Mouse (Mus musculus) midbrain, postnatal 0 days (tissue): ENCODE results near the gene Topaz1. TPM values are rescaled to one million over a fixed set of nuclear protein-coding genes. Genes with fewer than 3 reads are reported as not detected.
"Not testable (repeated sequence)": the region's sequence is repeated elsewhere in the genome, so short reads cannot be mapped to it uniquely, and the experiment has no call there.

Source experiments
- ATAC-seq: fragments of 200-750 bp; cut with Nextera tagmentation; 2 replicates; pipeline ENCODE4 v1.8.0; 2017; ENCODE audit warnings: moderate number of reproducible peaks, mild to moderate bottlenecking, moderate TSS enrichment, moderate library complexity; ENCODE audit not compliant: low FRiP score
- DNase-seq: peaks from one replicate; pipeline ENCODE4 v3.0.0-alpha.2; 2015; ENCODE audit warnings: low spot score
- H3K27ac ChIP-seq: fragments of 300-500 bp; sonication (generic); 2 replicates; pipeline ENCODE4 v1.5.1; 2014; ENCODE audit warnings: low read depth, mild to moderate bottlenecking, low read length, mixed read lengths
- H3K27me3 ChIP-seq: fragments of 300-500 bp; sonication (generic); 2 replicates; pipeline ENCODE4 v1.6.1; 2014; ENCODE audit warnings: low read length, control low read depth, mixed read lengths; ENCODE audit not compliant: insufficient read depth
- H3K36me3 ChIP-seq: fragments of 300-500 bp; sonication (generic); 2 replicates; pipeline ENCODE4 v1.6.1; 2014; ENCODE audit warnings: low read length, control low read depth, mixed read lengths; ENCODE audit not compliant: insufficient read depth
- H3K4me1 ChIP-seq: fragments of 300-500 bp; sonication (generic); 2 replicates; pipeline ENCODE4 v1.6.1; 2014; ENCODE audit warnings: mild to moderate bottlenecking, control low read depth, antibody characterized with exemption, low read length, mixed read lengths; ENCODE audit not compliant: insufficient read depth
- H3K4me2 ChIP-seq: fragments of 300-500 bp; sonication (generic); 2 replicates; pipeline ENCODE4 v1.6.1; 2014; ENCODE audit warnings: low read depth, mild to moderate bottlenecking, low read length, mixed read lengths; ENCODE audit not compliant: poor library complexity, severe bottlenecking
- H3K4me3 ChIP-seq: fragments of 300-500 bp; sonication (generic); 2 replicates; pipeline ENCODE4 v1.5.1; 2014; ENCODE audit warnings: low read depth, mild to moderate bottlenecking, low read length, moderate library complexity
- H3K9ac ChIP-seq: fragments of 300-500 bp; sonication (generic); replicated peaks from 2 replicates; pipeline ENCODE4 v1.6.1; 2014; ENCODE audit warnings: mild to moderate bottlenecking, low read length, moderate library complexity, mixed read lengths; ENCODE audit not compliant: poor library complexity, severe bottlenecking
- H3K9me3 ChIP-seq: fragments of 300-500 bp; sonication (generic); 2 replicates; pipeline ENCODE4 v1.6.1; 2016; ENCODE audit warnings: low read length, control low read depth
- CTCF ChIP-seq: IDR thresholded peaks from 2 replicates; pipeline ENCODE4 v1.5.1; 2016; ENCODE audit warnings: antibody characterized with exemption, mild to moderate bottlenecking
- WGBS: fragments of 180-500 bp; shearing (Covaris S2); extraction: QIAGEN DNeasy Blood & Tissue Kit; methylation state at CpG from one replicate; pipeline ENCODE4 v1.1.7; 2014; 5-methylcytosine and 5-hydroxymethylcytosine counted together
- polyA plus RNA-seq: library from polyadenylated mRNA; unstranded; fragments of >200 nt; fragmentation: Nextera tagmentation; extraction: Ambion mirVana; gene quantifications from 2 replicates; pipeline ENCODE4 v1.2.1, GENCODE M21; 2015
- total RNA-seq: library from RNA; depleted of rRNA; stranded (reverse); fragments of >200 nt; gene quantifications from 2 replicates; pipeline ENCODE4 v1.2.3, GENCODE M21; 2014; rRNA removed

Gene Topaz1
- total and polyA plus RNA-seq, 2 experiments from 2014 or later, result not detected

GRCm38 (mm10) chr9:122837216-122837615, 90.1 kb downstream of the Topaz1 start:
- Histone ChIP-seq H3K4me2 (no peak overlapping the region), H3K27me3 (no peaks in the 10 kb centered on the region), H3K27ac (no peak overlapping the region), H3K4me3 (no peak overlapping the region), H3K9ac (no peak overlapping the region), H3K36me3 (peaks cover 11% of the 10 kb centered on the region), H3K4me1 (no peaks in the 10 kb centered on the region), H3K9me3 (no peaks in the 10 kb centered on the region)
- no peak for TF ChIP-seq CTCF
- WGBS, result 83% methylated on average over 4 of the region's 4 CpGs
- no peak for ATAC-seq
- DNase-seq, result no peak

GRCm38 (mm10) chr9:122837680-122838079, 90.5 kb downstream of the Topaz1 start:
- H3K27ac ChIP-seq, result no peak overlapping the region
- ATAC-seq, result no peak

GRCm38 (mm10) chr9:122843760-122844159, 96.6 kb downstream of the Topaz1 start, which contains the start of gene Gm35549:
Gene Gm35549 (minus strand): TSS chr9:122844035.
- Histone ChIP-seq H3K36me3 (no peaks in the 10 kb centered on the region), H3K9me3 (no peaks in the 10 kb centered on the region), H3K4me2 (no peak within 1 kb of the TSS), H3K4me1 (no peaks in the 10 kb centered on the region), H3K9ac (no peak within 1 kb of the TSS), H3K4me3 (no peak within 1 kb of the TSS), H3K27me3 (no peaks in the 10 kb centered on the region), H3K27ac (no peak within 1 kb of the TSS)
- DNase-seq, result no peak
- 84% methylated on average over 3 of the region's 3 CpGs for WGBS
- no peak for ATAC-seq
- no peak for TF ChIP-seq CTCF

More at GRCm38 (mm10) chr9:122837680-122838079, 90.5 kb downstream of the Topaz1 start:
- Histone ChIP-seq H3K9ac (no peak overlapping the region), H3K4me3 (no peak overlapping the region), H3K9me3 (no peaks in the 10 kb centered on the region), H3K36me3 (peaks cover 9% of the 10 kb centered on the region), H3K4me1 (no peaks in the 10 kb centered on the region), H3K4me2 (no peak overlapping the region), H3K27me3 (no peaks in the 10 kb centered on the region)
- peak; percentile 37 for TF ChIP-seq CTCF
- WGBS, result 26% methylated on average over 16 of the region's 16 CpGs
- DNase-seq, result no peak

GRCm38 (mm10) chr9:122845621-122846020, 98.5 kb downstream of the Topaz1 start:
- Histone ChIP-seq H3K9ac (no peak overlapping the region), H3K36me3 (peaks cover 6% of the 10 kb centered on the region; the same call in 1 of the 2 replicates), H3K4me1 (no peaks in the 10 kb centered on the region), H3K4me2 (no peak overlapping the region), H3K27ac (no peak overlapping the region), H3K9me3 (no peaks in the 10 kb centered on the region), H3K27me3 (no peaks in the 10 kb centered on the region), H3K4me3 (no peak overlapping the region)
- ATAC-seq (no peak), DNase-seq (no peak)
- TF ChIP-seq CTCF, result no peak
- 88% methylated on average over 3 of the region's 3 CpGs for WGBS

- ATAC-seq (no peak), DNase-seq (peak; percentile 46)
- no peak overlapping the region for H3K27ac ChIP-seq
These were observed 99.0 kb downstream of the Topaz1 start for GRCm38 (mm10) chr9:122846156-122846555.

GRCm38 (mm10) chr9:122847811-122848311, 100.7 kb downstream of the Topaz1 start:
- H3K4me3 ChIP-seq, H3K4me1 ChIP-seq, H3K27ac ChIP-seq, H3K27me3 ChIP-seq, H3K4me2 ChIP-seq, DNase-seq, H3K9me3 ChIP-seq, ATAC-seq, H3K9ac ChIP-seq: not testable (repeated sequence)
- WGBS, result 97% methylated on average over 5 of the region's 8 CpGs
- H3K36me3 ChIP-seq, result peaks cover 22% of the 10 kb centered on the region

More at GRCm38 (mm10) chr9:122846156-122846555, 99.0 kb downstream of the Topaz1 start:
- no peak overlapping the region for H3K4me2 ChIP-seq
- peaks cover 6% of the 10 kb centered on the region; the same call in 1 of the 2 replicates for H3K36me3 ChIP-seq
- H3K27me3 ChIP-seq, result no peaks in the 10 kb centered on the region
- H3K9ac ChIP-seq, result no peak overlapping the region
- H3K4me3 ChIP-seq, result no peak overlapping the region
- no peaks in the 10 kb centered on the region for H3K4me1 ChIP-seq
- no peaks in the 10 kb centered on the region for H3K9me3 ChIP-seq
- TF ChIP-seq CTCF, result no peak

Other genes starting within 250 kb of the Topaz1 start
- gene Tcaim, start 58.2 kb downstream of the Topaz1 start, total RNA-seq, result 7.3 and 8.4 TPM in 2 replicates
- 6.6 and 7.1 TPM in 2 replicates for gene Tcaim, start 58.2 kb downstream of the Topaz1 start, polyA plus RNA-seq
- not detected in 2 replicates for gene Gm35549, start 96.7 kb downstream of the Topaz1 start, total RNA-seq
- 0.27 TPM in 1 of 2 replicates, not detected in the other for gene Gm35549, start 96.7 kb downstream of the Topaz1 start, polyA plus RNA-seq
- gene Zfp445, start 118.7 kb downstream of the Topaz1 start, total RNA-seq, result 126 and 187 TPM in 2 replicates
- gene Zfp445, start 118.7 kb downstream of the Topaz1 start, polyA plus RNA-seq, result 70.3 and 77.6 TPM in 2 replicates
- 5.7 and 8.2 TPM in 2 replicates for gene Zkscan7, start 138.3 kb downstream of the Topaz1 start, total RNA-seq
- gene Zkscan7, start 138.3 kb downstream of the Topaz1 start, polyA plus RNA-seq, result 1.6 and 1.7 TPM in 2 replicates
- 8.7 and 10.0 TPM in 2 replicates for gene Zfp105, start 175.7 kb downstream of the Topaz1 start, total RNA-seq
- gene Zfp105, start 175.7 kb downstream of the Topaz1 start, polyA plus RNA-seq, result 6.8 and 7.8 TPM in 2 replicates
- 14.2 and 16.1 TPM in 2 replicates for gene 1110059G10Rik, start 203.7 kb downstream of the Topaz1 start, total RNA-seq
- 35.9 and 39.2 TPM in 2 replicates for gene 1110059G10Rik, start 203.7 kb downstream of the Topaz1 start, polyA plus RNA-seq
- gene Kif15, start 203.7 kb downstream of the Topaz1 start, total RNA-seq, result 6.8 and 20.1 TPM in 2 replicates
- gene Kif15, start 203.7 kb downstream of the Topaz1 start, polyA plus RNA-seq, result 2.9 and 4.8 TPM in 2 replicates